Mouse (Mus musculus): Measurements from ENCODE around the gene Fam160a1. TPM values are rescaled to one million over a fixed set of nuclear protein-coding genes. Genes with fewer than 3 reads are reported as not detected.
A peak's percentile ranks its signal among the peaks of the same experiment; 100 is the strongest.

Fam160a1 gene
- polyA plus RNA-seq, 2 experiments: 0.20 to 0.27 TPM

DNA sequence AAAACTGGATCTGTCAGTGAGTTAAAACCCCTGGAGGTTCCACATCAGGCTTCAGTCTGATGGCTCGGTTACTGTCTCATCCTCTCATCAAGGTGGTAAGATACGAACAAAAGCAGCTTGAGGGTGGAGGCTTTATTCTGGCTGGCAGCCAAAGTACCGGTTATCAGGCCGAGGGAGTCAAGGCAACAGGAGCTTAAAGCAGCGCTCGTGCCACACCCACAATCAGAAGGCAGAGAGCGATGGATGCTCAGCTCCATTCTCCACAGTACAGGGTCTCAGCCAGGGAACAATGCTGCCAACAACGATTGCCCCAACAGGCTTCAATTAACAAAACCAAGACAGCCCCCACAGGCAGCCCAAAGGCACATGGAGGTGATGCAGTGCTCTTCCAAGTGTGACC is 106.4 kb downstream of the Fam160a1 start:
- DNase-seq (ENCODE audit: low read depth in 3 of 3, low spot score in 3 of 3): peak; percentile 35 to 61 (median 47)
- ATAC-seq (ENCODE audit: insufficient read depth): peak; percentile 67
- no peak overlapping the region for H3K4me2 ChIP-seq (ENCODE audit: low read depth)

DNA sequence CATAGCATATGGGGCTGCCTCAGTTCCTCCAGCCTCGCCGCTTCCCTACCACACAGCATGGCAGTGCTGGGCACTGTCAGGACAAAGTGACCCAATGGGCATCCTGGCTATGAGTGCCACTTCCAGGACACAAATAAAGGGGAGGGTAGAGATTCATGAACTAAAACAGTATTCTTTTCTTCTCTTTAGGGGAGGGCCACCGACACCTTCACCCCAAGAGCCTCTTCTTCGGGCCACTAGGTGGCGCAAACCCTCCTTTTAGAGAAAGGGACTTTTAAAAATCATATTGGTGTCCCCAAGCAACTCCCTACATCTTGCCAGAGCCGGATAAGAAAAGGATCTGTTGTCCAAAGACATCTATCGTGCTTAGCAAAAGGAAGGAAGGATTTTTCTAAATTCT is 109.7 kb downstream of the Fam160a1 start:
- ATAC-seq (ENCODE audit: insufficient read depth) (no peak), DNase-seq (ENCODE audit: low read depth in 3 of 3, low spot score in 3 of 3) (peak in 1 of 3 experiments; percentile 24)
- H3K4me1 ChIP-seq (replicated peaks; ENCODE audit: control insufficient read depth in 2 of 2, insufficient read depth in 2 of 2, low read length in 1 of 2): peaks cover 0 to 8% of the 10 kb centered on the region in 2 experiments; a peak in 2 of 4 replicates
- H3K4me3 ChIP-seq (ENCODE audit: insufficient read depth in 1 of 2, low read depth in 2 of 2, low read length in 2 of 2): no peak overlapping the region
- no peak overlapping the region for H3K27ac ChIP-seq
- no peaks in the 10 kb centered on the region for H3K27me3 ChIP-seq (ENCODE audit: control insufficient read depth, insufficient read depth, low read length)
- H3K4me2 ChIP-seq (ENCODE audit: low read depth): no peak overlapping the region
- TF ChIP-seq CTCF (IDR thresholded peaks at IDR 0.05; ENCODE audit: low read depth) (peak; percentile 73), EP300 (IDR thresholded peaks at IDR 0.05; ENCODE audit: low read depth) (no peak)
- 31% methylated on average over 7 of the region's 7 CpGs for WGBS (ENCODE audit: insufficient replicate concordance)
- no peaks in the 10 kb centered on the region for H3K9me3 ChIP-seq (ENCODE audit: control insufficient read depth, low read length)
- no peaks in the 10 kb centered on the region for H3K36me3 ChIP-seq (replicated peaks; ENCODE audit: control insufficient read depth, insufficient read depth, low read depth)
- no peak overlapping the region for H3K9ac ChIP-seq (replicated peaks)

More for the DNA sequence above, 106.4 kb downstream of the Fam160a1 start:
- Histone ChIP-seq H3K9ac (replicated peaks) (no peak overlapping the region), H3K27me3 (ENCODE audit: control insufficient read depth, insufficient read depth, low read length) (no peaks in the 10 kb centered on the region), H3K4me1 (replicated peaks; ENCODE audit: control insufficient read depth in 2 of 2, insufficient read depth in 2 of 2, low read length in 1 of 2) (peaks cover 0 to 7% of the 10 kb centered on the region in 2 experiments; a peak in 3 of 4 replicates), H3K36me3 (replicated peaks; ENCODE audit: control insufficient read depth, insufficient read depth, low read depth) (no peaks in the 10 kb centered on the region), H3K4me3 (ENCODE audit: insufficient read depth in 1 of 2, low read depth in 2 of 2, low read length in 2 of 2) (no peak overlapping the region), H3K27ac (no peak overlapping the region), H3K9me3 (ENCODE audit: control insufficient read depth, low read length) (no peaks in the 10 kb centered on the region)
- WGBS (ENCODE audit: insufficient replicate concordance): 17% methylated on average over 8 of the region's 8 CpGs
- TF ChIP-seq CTCF (IDR thresholded peaks at IDR 0.05; ENCODE audit: low read depth): no peak
- TF ChIP-seq EP300 (IDR thresholded peaks at IDR 0.05; ENCODE audit: low read depth): no peak

DNA sequence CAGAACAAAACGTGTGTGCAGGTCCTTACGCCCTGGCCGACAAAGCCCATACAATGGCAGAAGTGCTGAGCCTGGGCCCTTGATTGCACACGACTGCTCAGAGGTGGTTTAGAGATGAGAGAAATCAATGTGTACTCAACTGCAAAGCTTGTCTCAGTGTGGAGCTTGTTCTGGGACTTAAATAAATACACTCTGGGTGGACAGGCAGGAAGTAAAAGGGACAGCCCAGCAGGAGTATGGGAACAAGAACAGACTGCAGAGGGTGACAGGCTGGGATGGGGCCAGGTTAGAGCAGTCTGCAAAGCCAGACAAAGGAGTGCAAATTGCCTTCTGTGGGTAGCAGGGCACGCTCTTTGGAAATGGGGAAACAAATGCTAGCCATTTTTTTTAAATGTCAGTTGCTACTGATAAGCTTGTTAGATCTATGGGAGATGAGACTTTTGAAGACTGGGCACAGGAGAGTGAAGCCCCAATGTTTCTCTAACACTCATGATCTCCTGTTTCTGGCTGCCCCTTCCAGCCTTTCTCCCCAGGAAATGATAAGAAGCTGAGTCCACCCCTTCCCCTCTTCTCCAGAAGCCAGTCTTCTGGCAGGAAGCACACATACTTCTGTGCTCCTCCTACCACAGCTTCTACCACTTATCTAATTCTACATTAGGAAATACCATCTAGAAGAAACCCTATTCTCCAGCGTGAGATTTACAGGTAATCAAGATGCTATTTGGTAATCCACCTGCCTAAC is 113.8 kb downstream of the Fam160a1 start:
- Histone ChIP-seq H3K27ac (no peak overlapping the region), H3K27me3 (ENCODE audit: control insufficient read depth, insufficient read depth, low read length) (no peaks in the 10 kb centered on the region), H3K9me3 (ENCODE audit: control insufficient read depth, low read length) (no peaks in the 10 kb centered on the region), H3K4me2 (ENCODE audit: low read depth) (no peak overlapping the region), H3K4me1 (replicated peaks; ENCODE audit: control insufficient read depth in 2 of 2, insufficient read depth in 2 of 2, low read length in 1 of 2) (0 out of 4 replicates have a peak, but pooled peaks cover 0 to 4% of the 10 kb centered on the region in 2 experiments), H3K9ac (replicated peaks) (no peak overlapping the region), H3K4me3 (ENCODE audit: insufficient read depth in 1 of 2, low read depth in 2 of 2, low read length in 2 of 2) (no peak overlapping the region), H3K36me3 (replicated peaks; ENCODE audit: control insufficient read depth, insufficient read depth, low read depth) (no peaks in the 10 kb centered on the region)
- no peak for TF ChIP-seq CTCF (IDR thresholded peaks at IDR 0.05; ENCODE audit: low read depth)
- no peak for TF ChIP-seq EP300 (IDR thresholded peaks at IDR 0.05; ENCODE audit: low read depth)
- ATAC-seq (ENCODE audit: insufficient read depth): no peak
- WGBS (ENCODE audit: insufficient replicate concordance): 36% methylated on average over 6 of the region's 6 CpGs
- DNase-seq (ENCODE audit: low read depth in 3 of 3, low spot score in 3 of 3): no peak

DNA sequence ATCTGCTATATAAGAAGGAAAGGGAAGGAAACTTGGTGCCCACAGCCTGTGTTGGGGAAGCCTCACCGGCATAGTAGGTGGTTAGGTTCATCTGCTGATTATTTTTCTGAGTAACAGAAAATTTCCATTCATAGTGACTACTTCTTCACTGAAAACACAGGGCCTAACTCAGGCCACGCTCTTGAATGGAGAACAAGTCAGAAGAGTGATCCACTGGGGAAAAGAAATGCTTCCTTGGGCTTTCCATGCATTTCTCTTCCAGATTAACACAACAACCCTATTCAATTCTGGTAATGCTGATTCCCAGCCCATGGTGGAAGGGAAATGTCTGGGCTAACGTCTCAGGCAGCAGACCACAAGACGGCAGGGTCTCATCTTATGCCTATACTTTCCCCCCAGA is 118.6 kb downstream of the Fam160a1 start:
- no peak for DNase-seq (ENCODE audit: low read depth in 3 of 3, low spot score in 3 of 3)
- no peak for ATAC-seq (ENCODE audit: insufficient read depth)
- no peak overlapping the region for H3K9ac ChIP-seq (replicated peaks)

DNA sequence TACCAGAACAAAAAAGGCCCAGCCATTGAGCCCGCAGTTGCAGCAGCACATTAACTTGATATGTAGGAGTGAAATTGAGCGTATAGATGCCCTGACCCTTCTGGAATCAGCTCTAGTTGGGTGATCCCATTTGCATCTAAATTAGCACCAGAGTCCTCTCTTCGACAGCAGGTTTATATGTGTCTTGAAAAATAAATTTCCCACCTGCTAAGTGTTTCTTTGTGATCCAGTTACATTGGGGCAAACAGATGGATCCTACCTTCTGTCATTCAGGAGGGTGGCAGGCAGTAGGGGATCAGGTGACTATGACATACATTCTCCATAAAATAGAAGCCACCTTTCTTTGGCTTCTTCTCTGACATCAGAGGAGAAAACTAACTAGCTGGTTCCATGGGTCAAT is 122.0 kb downstream of the Fam160a1 start:
- Histone ChIP-seq H3K9me3 (ENCODE audit: control insufficient read depth, low read length) (no peaks in the 10 kb centered on the region), H3K9ac (replicated peaks) (no peak overlapping the region), H3K36me3 (replicated peaks; ENCODE audit: control insufficient read depth, insufficient read depth, low read depth) (no peaks in the 10 kb centered on the region), H3K27ac (no peak overlapping the region), H3K4me2 (ENCODE audit: low read depth) (no peak overlapping the region), H3K4me3 (ENCODE audit: insufficient read depth in 1 of 2, low read depth in 2 of 2, low read length in 2 of 2) (no peak overlapping the region), H3K27me3 (ENCODE audit: control insufficient read depth, insufficient read depth, low read length) (no peaks in the 10 kb centered on the region), H3K4me1 (replicated peaks; ENCODE audit: control insufficient read depth in 2 of 2, insufficient read depth in 2 of 2, low read length in 1 of 2) (no peaks in the 10 kb centered on the region)
- no peak for TF ChIP-seq CTCF (IDR thresholded peaks at IDR 0.05; ENCODE audit: low read depth)
- no peak for TF ChIP-seq EP300 (IDR thresholded peaks at IDR 0.05; ENCODE audit: low read depth)
- 70% methylated on average over 3 of the region's 3 CpGs for WGBS (ENCODE audit: insufficient replicate concordance)
- ATAC-seq (ENCODE audit: insufficient read depth) (no peak), DNase-seq (ENCODE audit: low read depth in 3 of 3, low spot score in 3 of 3) (no peak)

More for the DNA sequence above, 118.6 kb downstream of the Fam160a1 start:
- no peak overlapping the region for H3K4me2 ChIP-seq (ENCODE audit: low read depth)
- no peak overlapping the region for H3K27ac ChIP-seq
- 49% methylated on average over 4 of the region's 4 CpGs for WGBS (ENCODE audit: insufficient replicate concordance)
- no peaks in the 10 kb centered on the region for H3K9me3 ChIP-seq (ENCODE audit: control insufficient read depth, low read length)
- no peaks in the 10 kb centered on the region for H3K36me3 ChIP-seq (replicated peaks; ENCODE audit: control insufficient read depth, insufficient read depth, low read depth)
- no peak for TF ChIP-seq EP300 (IDR thresholded peaks at IDR 0.05; ENCODE audit: low read depth)
- TF ChIP-seq CTCF (IDR thresholded peaks at IDR 0.05; ENCODE audit: low read depth): no peak
- H3K27me3 ChIP-seq (ENCODE audit: control insufficient read depth, insufficient read depth, low read length): no peaks in the 10 kb centered on the region
- H3K4me1 ChIP-seq (replicated peaks; ENCODE audit: control insufficient read depth in 2 of 2, insufficient read depth in 2 of 2, low read length in 1 of 2): 0 out of 4 replicates have a peak, but pooled peaks cover 0 to 3% of the 10 kb centered on the region in 2 experiments
- no peak overlapping the region for H3K4me3 ChIP-seq (ENCODE audit: insufficient read depth in 1 of 2, low read depth in 2 of 2, low read length in 2 of 2)
